Mouse (Mus musculus) neural tube, embryonic 11.5 days (tissue): ENCODE results near the gene Lce1j. TPM values are rescaled to one million over a fixed set of nuclear protein-coding genes. Genes with fewer than 3 reads are reported as not detected.
"Not testable (repeated sequence)": the region's sequence is repeated elsewhere in the genome, so short reads cannot be mapped to it uniquely, and the experiment has no call there.

ENCODE experiments used
- ATAC-seq: fragments of 200-750 bp; cut with Nextera tagmentation; 2 replicates; pipeline ENCODE4 v1.8.0; 2017; ENCODE audit warnings: moderate number of reproducible peaks, mild to moderate bottlenecking, moderate TSS enrichment, moderate library complexity; ENCODE audit not compliant: insufficient read depth, low FRiP score, low TSS enrichment
- DNase-seq: peaks from one replicate; pipeline ENCODE4 v3.0.0-alpha.2; 2015; ENCODE audit warnings: low spot score
- H3K27ac ChIP-seq: fragments of 300-500 bp; sonication (generic); 2 replicates; pipeline ENCODE4 v1.5.1; 2014; ENCODE audit warnings: low read depth, mild to moderate bottlenecking, low read length
- H3K27me3 ChIP-seq: fragments of 300-500 bp; sonication (generic); 2 replicates; pipeline ENCODE4 v1.6.1; 2014; ENCODE audit warnings: mild to moderate bottlenecking, low read length, mixed read lengths; ENCODE audit not compliant: control insufficient read depth, insufficient read depth
- H3K36me3 ChIP-seq: fragments of 300-500 bp; sonication (generic); 2 replicates; pipeline ENCODE4 v1.6.1; 2014; ENCODE audit warnings: mild to moderate bottlenecking, low read length, moderate library complexity, mixed read lengths; ENCODE audit not compliant: control insufficient read depth, insufficient read depth
- H3K4me1 ChIP-seq: fragments of 300-500 bp; sonication (generic); 2 replicates; pipeline ENCODE4 v1.6.1; 2014; ENCODE audit warnings: low read length, mixed read lengths; ENCODE audit not compliant: control insufficient read depth, insufficient read depth
- H3K4me2 ChIP-seq: fragments of 300-500 bp; sonication (generic); 2 replicates; pipeline ENCODE4 v1.6.1; 2014; ENCODE audit warnings: low read depth, mild to moderate bottlenecking, moderate library complexity
- H3K4me3 ChIP-seq: fragments of 300-500 bp; sonication (generic); 2 replicates; pipeline ENCODE4 v1.5.1; 2014; ENCODE audit warnings: low read depth, low read length
- H3K9ac ChIP-seq: fragments of 300-500 bp; sonication (generic); 2 replicates; pipeline ENCODE4 v1.6.1; 2014; ENCODE audit warnings: mild to moderate bottlenecking, low read length
- H3K9me3 ChIP-seq: fragments of 300-500 bp; sonication (generic); 2 replicates; pipeline ENCODE4 v1.6.1; 2016; ENCODE audit warnings: low read length; ENCODE audit not compliant: control insufficient read depth
- WGBS: fragments of 180-500 bp; shearing (Covaris S2); extraction: QIAGEN DNeasy Blood & Tissue Kit; methylation state at CpG from one replicate; pipeline ENCODE4 v1.1.7; 2014; 5-methylcytosine and 5-hydroxymethylcytosine counted together
- polyA plus RNA-seq: library from polyadenylated mRNA; unstranded; fragments of >200 nt; fragmentation: Nextera tagmentation; extraction: Ambion mirVana; gene quantifications from 2 replicates; pipeline ENCODE4 v1.2.1, GENCODE M21; 2014

Lce1j gene
- polyA plus RNA-seq, result not detected in 2 replicates

DNA sequence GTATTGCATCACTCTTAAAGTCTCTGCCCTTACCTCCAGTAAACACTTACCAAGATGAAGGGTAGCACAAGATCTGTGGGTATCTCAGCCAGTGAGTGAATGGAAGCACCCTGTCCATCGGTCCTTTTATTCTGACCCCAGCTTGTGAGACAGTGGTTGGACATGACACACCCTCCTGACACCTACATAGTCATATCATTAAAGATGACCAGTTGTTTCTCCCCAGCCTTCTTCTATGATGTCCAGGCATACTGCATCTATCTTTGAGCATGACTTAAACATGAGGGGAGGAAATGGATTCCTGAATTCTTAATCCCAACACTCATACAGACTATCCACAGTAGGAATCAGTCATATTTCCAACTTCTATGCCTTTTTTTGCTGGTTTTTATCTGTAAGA lies at the start of gene Lce1j:
Gene Lce1j, minus strand, starts transcription at position 101 of the 400 bp plus-strand sequence.
- 83% methylated on average over 1 of the region's 1 CpGs for WGBS
- no peaks in the 10 kb centered on the region for H3K4me1 ChIP-seq
- ATAC-seq, result no peak

DNA sequence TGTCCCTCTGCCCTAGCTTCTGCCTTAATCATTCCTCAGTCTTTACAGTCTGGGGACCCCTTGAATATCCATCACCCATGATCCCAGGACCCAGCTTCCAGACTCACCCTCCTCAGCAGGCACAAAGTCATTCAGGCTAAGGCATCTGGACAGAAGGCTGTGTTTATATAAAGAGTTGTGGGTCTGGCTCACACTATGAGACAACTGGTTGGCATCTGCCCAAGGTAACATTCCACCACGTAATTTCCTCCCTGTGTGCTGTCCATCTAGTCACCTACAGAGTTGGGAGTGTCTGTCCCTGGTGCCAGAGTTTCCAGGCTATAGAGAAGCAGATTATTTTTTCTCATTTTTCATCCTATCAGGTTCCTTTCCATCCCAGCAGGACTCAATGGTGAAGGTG lies 36.8 kb upstream of the Lce1j start, which contains the start of gene Kprp:
Gene Kprp, minus strand, starts transcription at position 140 of the 400 bp plus-strand sequence.
- Histone ChIP-seq H3K36me3 (no peaks in the 10 kb centered on the region), H3K4me3 (no peak within 1 kb of the TSS), H3K4me2 (no peak within 1 kb of the TSS), H3K4me1 (no peaks in the 10 kb centered on the region), H3K9ac (no peak within 1 kb of the TSS), H3K27ac (no peak within 1 kb of the TSS), H3K9me3 (no peaks in the 10 kb centered on the region), H3K27me3 (no peaks in the 10 kb centered on the region)
- WGBS, result 58% methylated on average over 1 of the region's 1 CpGs
- no peak for DNase-seq
- no peak for ATAC-seq

More for the DNA sequence above, at the start of gene Lce1j:
- Histone ChIP-seq H3K4me2 (no peak within 1 kb of the TSS), H3K4me3 (no peak within 1 kb of the TSS), H3K27ac (no peak within 1 kb of the TSS), H3K27me3 (no peaks in the 10 kb centered on the region), H3K9me3 (no peaks in the 10 kb centered on the region), H3K36me3 (no peaks in the 10 kb centered on the region), H3K9ac (no peak within 1 kb of the TSS)
- no peak for DNase-seq

DNA sequence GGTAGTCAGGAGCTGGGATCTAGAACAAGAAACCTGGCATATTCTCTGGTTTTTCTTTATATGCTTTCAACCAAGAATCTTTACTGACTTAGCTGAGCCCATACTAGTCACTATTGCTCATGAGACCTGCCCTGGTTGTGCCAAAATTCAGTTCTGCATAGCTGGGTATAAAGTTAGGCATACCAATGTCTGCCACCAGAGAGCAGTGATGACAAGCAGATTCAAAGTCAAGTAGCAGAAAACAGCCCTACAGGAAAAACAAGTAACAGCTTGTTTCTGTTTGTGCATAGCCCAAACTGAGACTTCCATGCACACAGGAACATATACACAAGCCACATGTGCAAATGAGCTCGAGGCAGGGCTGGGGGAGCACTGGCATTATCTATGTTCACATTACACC lies 35.5 kb upstream of the Lce1j start:
- DNase-seq (no peak), ATAC-seq (no peak)
- Histone ChIP-seq H3K27me3 (no peaks in the 10 kb centered on the region), H3K9ac (no peak overlapping the region), H3K4me2 (no peak overlapping the region), H3K36me3 (no peaks in the 10 kb centered on the region), H3K9me3 (no peaks in the 10 kb centered on the region), H3K4me3 (no peak overlapping the region), H3K4me1 (no peaks in the 10 kb centered on the region), H3K27ac (no peak overlapping the region)
- WGBS, result 36% methylated on average over 1 of the region's 1 CpGs

DNA sequence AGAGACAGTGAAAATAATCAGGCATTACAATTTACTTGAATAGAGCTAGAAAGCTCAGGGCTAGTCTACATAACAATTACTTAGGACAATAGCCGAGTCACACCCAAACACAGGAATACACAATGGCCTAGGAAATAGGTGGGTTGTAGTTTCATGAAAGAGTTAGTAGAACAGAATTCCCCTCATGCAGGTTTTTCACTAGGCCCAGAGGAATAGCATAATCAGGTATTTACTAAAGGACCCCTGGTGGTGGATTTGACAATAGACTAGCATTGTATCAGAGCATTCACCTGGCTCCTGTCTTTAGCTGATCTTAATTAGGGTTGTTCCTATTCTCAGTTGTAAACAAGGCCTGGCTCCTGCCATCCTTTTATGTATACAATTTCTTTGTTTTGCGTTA lies 25.7 kb upstream of the Lce1j start:
- not testable (repeated sequence) for H3K27ac ChIP-seq, H3K27me3 ChIP-seq, ATAC-seq, H3K4me2 ChIP-seq, H3K9me3 ChIP-seq, H3K4me3 ChIP-seq, H3K4me1 ChIP-seq, H3K36me3 ChIP-seq, H3K9ac ChIP-seq, DNase-seq
- 92% methylated on average over 2 of the region's 2 CpGs for WGBS

DNA sequence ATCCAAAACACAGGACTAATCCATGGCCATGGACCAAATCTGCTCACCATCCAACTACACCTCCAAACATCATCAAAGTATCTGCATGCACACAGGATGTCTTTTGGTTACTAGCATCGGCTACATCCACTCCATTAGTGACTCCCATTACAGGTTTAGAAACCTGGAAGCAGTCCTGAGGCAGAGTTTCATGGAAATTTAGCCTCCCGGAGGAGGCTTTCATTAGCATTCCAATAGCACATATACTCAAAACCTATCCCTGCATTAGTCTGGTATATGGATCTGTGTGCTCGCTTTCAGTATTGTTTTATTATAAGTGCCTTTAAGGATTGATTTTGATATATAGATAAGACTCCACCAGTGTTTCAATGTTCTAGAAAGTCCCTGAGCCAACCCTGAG lies 25.3 kb upstream of the Lce1j start:
- Histone ChIP-seq H3K36me3 (no peaks in the 10 kb centered on the region), H3K4me2 (no peak overlapping the region), H3K4me1 (no peaks in the 10 kb centered on the region), H3K9me3 (no peaks in the 10 kb centered on the region), H3K27ac (no peak overlapping the region), H3K9ac (no peak overlapping the region), H3K4me3 (no peak overlapping the region), H3K27me3 (no peaks in the 10 kb centered on the region)
- WGBS, result 91% methylated on average over 3 of the region's 3 CpGs
- no peak for DNase-seq
- no peak for ATAC-seq

DNA sequence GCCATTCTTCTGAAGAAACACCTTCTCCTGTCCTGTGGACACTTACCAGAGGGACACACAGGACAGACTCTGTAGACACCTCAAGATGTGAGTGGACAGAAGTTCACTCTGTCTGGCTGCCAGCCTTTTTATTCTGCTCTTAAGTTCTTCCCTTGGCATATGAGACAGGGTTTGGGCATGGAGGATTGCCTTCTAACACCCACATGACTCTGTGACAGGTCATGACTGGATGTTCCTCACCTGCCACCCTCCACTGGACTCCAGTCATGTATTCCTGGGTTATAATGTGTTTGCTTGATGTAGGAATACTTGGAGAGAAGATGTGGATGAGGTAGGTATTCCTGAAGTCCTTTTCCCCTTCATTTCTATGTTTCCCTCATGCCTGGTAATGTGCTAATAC lies 17.5 kb upstream of the Lce1j start, which contains the start of gene Lce1k:
Gene Lce1k, minus strand, starts transcription at position 101 of the 400 bp plus-strand sequence.
- Histone ChIP-seq H3K9me3 (no peaks in the 10 kb centered on the region), H3K27me3 (no peaks in the 10 kb centered on the region), H3K4me3 (no peak within 1 kb of the TSS), H3K27ac (no peak within 1 kb of the TSS), H3K9ac (no peak within 1 kb of the TSS), H3K4me2 (no peak within 1 kb of the TSS), H3K4me1 (no peaks in the 10 kb centered on the region), H3K36me3 (no peaks in the 10 kb centered on the region)
- DNase-seq (no peak), ATAC-seq (no peak)

DNA sequence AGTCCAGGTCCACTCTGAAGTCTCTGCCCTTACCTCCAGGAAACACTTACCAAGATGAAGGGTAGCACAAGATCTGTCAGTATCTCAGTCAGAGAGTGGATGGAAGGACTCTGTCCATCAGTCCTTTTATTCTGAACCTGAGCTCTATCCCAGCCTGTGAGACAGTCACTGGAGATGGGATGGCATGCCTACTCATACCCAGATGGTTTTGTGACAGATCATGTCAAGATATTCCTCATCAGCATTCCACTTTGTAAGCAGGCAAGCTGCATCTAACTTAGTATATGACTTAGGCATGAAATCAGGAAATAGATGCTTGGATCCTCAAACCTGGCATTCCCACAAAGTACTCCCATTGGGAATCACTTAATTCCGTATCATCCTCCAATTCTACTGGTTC lies 11.5 kb downstream of the Lce1j start, which contains the start of gene Lce1i:
Gene Lce1i, minus strand, starts transcription at position 101 of the 400 bp plus-strand sequence.
- Histone ChIP-seq H3K27ac (no peak within 1 kb of the TSS), H3K27me3 (no peaks in the 10 kb centered on the region)
- no peak for ATAC-seq

DNA sequence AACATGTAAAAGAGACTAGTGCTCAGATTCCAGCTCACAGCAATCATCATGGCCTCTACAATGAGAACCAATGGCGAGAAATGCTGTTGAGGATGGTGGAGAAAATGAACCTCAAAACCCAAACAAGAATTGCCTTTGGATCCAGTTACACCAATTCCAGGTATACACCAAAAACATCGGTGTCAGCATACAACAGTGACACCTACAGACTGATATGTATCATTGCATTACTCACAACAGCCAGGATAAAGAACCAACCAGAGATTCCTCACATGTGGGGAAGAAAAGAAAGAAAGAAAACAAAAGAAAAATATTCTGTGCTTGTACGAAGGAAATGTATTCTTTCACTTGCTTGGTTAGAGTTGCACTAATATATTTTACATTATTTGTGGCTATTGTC lies 18.7 kb downstream of the Lce1j start:
- Histone ChIP-seq H3K27me3 (no peaks in the 10 kb centered on the region), H3K4me1 (no peaks in the 10 kb centered on the region), H3K27ac (no peak overlapping the region), H3K9ac (no peak overlapping the region), H3K4me3 (no peak overlapping the region), H3K4me2 (no peak overlapping the region), H3K36me3 (no peaks in the 10 kb centered on the region), H3K9me3 (no peaks in the 10 kb centered on the region)
- ATAC-seq, result no peak
- 23% methylated on average over 3 of the region's 3 CpGs for WGBS
- DNase-seq, result no peak

More for the DNA sequence above, 11.5 kb downstream of the Lce1j start, which contains the start of gene Lce1i:
- H3K9me3 ChIP-seq, result no peaks in the 10 kb centered on the region
- no peak within 1 kb of the TSS for H3K9ac ChIP-seq
- DNase-seq, result no peak
- H3K4me2 ChIP-seq, result no peak within 1 kb of the TSS
- no peaks in the 10 kb centered on the region for H3K36me3 ChIP-seq
- no peak within 1 kb of the TSS for H3K4me3 ChIP-seq
- 85% methylated on average over 1 of the region's 1 CpGs for WGBS
- H3K4me1 ChIP-seq, result no peaks in the 10 kb centered on the region

DNA sequence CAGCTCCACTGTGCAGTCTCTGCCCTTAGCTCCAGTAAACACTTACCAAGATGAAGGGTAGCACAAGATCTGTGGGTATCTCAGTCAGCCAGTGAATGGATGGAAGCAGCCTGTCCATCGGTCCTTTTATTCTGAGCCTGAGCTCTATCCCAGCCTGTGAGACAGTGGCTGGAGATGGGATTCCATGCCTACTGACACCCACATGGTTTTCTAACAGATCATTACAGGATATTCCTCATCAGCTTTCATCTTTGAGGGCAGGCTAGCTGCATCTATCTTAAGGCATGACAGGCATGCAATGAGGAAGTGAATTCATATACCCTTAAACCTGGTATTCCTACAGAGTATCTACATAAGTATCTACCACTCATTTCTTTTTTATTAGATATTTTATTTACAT lies 25.3 kb downstream of the Lce1j start, which contains the start of gene Lce1h:
Gene Lce1h, minus strand, starts transcription at position 101 of the 400 bp plus-strand sequence.
- no peak for ATAC-seq

More for the DNA sequence above, 25.3 kb downstream of the Lce1j start, which contains the start of gene Lce1h:
- no peaks in the 10 kb centered on the region for H3K4me1 ChIP-seq
- H3K36me3 ChIP-seq, result no peaks in the 10 kb centered on the region
- no peak within 1 kb of the TSS for H3K4me3 ChIP-seq
- DNase-seq, result no peak
- no peaks in the 10 kb centered on the region for H3K9me3 ChIP-seq
- H3K27me3 ChIP-seq, result no peaks in the 10 kb centered on the region
- WGBS, result 100% methylated on average over 1 of the region's 1 CpGs
- no peak within 1 kb of the TSS for H3K27ac ChIP-seq
- no peak within 1 kb of the TSS for H3K4me2 ChIP-seq
- no peak within 1 kb of the TSS for H3K9ac ChIP-seq
